Mouse (Mus musculus) midbrain, embryonic 14.5 days (tissue): ENCODE measurements around the gene 1700123L14Rik. TPM values are rescaled to one million over a fixed set of nuclear protein-coding genes. Genes with fewer than 3 reads are reported as not detected.

Experiments
- ATAC-seq: fragments of 200-750 bp; cut with Nextera tagmentation; 2 replicates; pipeline ENCODE4 v1.8.0; 2017; ENCODE audit warnings: moderate number of reproducible peaks, moderate library complexity; ENCODE audit not compliant: low FRiP score, low TSS enrichment
- DNase-seq: peaks from one replicate; pipeline ENCODE4 v3.0.0-alpha.2; 2015
- H3K27ac ChIP-seq: fragments of 300-500 bp; sonication (generic); replicated peaks from 2 replicates; pipeline ENCODE4 v1.5.1; 2014; ENCODE audit warnings: mild to moderate bottlenecking, low read depth, low read length, moderate library complexity
- H3K27me3 ChIP-seq: fragments of 300-500 bp; sonication (generic); 2 replicates; pipeline ENCODE4 v1.6.1; 2014; ENCODE audit warnings: low read length, control low read depth, mixed read lengths; ENCODE audit not compliant: control insufficient read depth, insufficient read depth
- H3K36me3 ChIP-seq: fragments of 300-500 bp; sonication (generic); 2 replicates; pipeline ENCODE4 v1.6.1; 2014; ENCODE audit warnings: low read length, control low read depth; ENCODE audit not compliant: control insufficient read depth, insufficient read depth
- H3K4me1 ChIP-seq: fragments of 300-500 bp; sonication (generic); 2 replicates; pipeline ENCODE4 v1.6.1; 2014; ENCODE audit warnings: mild to moderate bottlenecking, antibody characterized with exemption, low read length, control low read depth; ENCODE audit not compliant: control insufficient read depth, insufficient read depth
- H3K4me2 ChIP-seq: fragments of 300-500 bp; sonication (generic); 2 replicates; pipeline ENCODE4 v1.6.1; 2014; ENCODE audit warnings: mild to moderate bottlenecking, low read length, moderate library complexity
- H3K4me3 ChIP-seq: fragments of 300-500 bp; sonication (generic); replicated peaks from 2 replicates; pipeline ENCODE4 v1.5.1; 2014; ENCODE audit warnings: low read depth, low read length
- H3K9ac ChIP-seq: fragments of 300-500 bp; sonication (generic); replicated peaks from 2 replicates; pipeline ENCODE4 v1.6.1; 2014; ENCODE audit warnings: mild to moderate bottlenecking, low read length, moderate library complexity
- H3K9me3 ChIP-seq: fragments of 300-500 bp; sonication (generic); 2 replicates; pipeline ENCODE4 v1.6.1; 2016; ENCODE audit warnings: low read length, control low read depth, mixed read lengths; ENCODE audit not compliant: control insufficient read depth
- WGBS: fragments of 180-500 bp; shearing (Covaris S2); extraction: QIAGEN DNeasy Blood & Tissue Kit; methylation state at CpG from one replicate; pipeline ENCODE4 v1.1.7; 2014; 5-methylcytosine and 5-hydroxymethylcytosine counted together
- polyA plus RNA-seq: library from polyadenylated mRNA; unstranded; fragments of >200 nt; fragmentation: Nextera tagmentation; extraction: Ambion mirVana; gene quantifications from 2 replicates; pipeline ENCODE4 v1.2.1, GENCODE M21; 2014

Gene 1700123L14Rik
- polyA plus RNA-seq, 1 experiment from 2014 or later = 0.12 TPM

DNA sequence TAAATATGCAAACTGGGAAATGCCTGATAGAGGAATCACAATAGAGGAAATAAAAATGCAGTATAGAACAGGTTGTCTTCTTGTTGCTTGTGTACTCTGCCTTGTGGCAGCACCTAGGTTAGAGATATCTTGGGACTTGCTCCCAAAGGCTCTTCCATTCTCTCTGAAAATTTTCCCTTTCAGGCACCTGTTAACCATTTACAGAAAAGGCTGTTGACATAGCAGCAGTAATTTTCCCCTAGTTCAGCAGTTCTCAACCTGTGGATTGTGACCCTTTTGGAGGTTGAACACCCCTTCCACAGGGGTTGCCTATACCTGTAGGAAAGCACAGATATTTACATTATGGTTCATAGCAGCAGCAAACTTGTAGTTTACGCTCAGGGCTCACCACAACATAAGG is 22.7 kb downstream of the 1700123L14Rik start:
- ATAC-seq (no peak), DNase-seq (no peak)
- WGBS = 95% methylated on average over 1 of the region's 1 CpGs
- no peak overlapping the region for H3K27ac ChIP-seq
- H3K27me3 ChIP-seq = no peaks in the 10 kb centered on the region
- H3K36me3 ChIP-seq = no peaks in the 10 kb centered on the region
- H3K4me2 ChIP-seq = no peak overlapping the region
- H3K4me3 ChIP-seq = no peak overlapping the region
- H3K9ac ChIP-seq = no peak overlapping the region
- no peaks in the 10 kb centered on the region for H3K9me3 ChIP-seq
- H3K4me1 ChIP-seq = no peaks in the 10 kb centered on the region

DNA sequence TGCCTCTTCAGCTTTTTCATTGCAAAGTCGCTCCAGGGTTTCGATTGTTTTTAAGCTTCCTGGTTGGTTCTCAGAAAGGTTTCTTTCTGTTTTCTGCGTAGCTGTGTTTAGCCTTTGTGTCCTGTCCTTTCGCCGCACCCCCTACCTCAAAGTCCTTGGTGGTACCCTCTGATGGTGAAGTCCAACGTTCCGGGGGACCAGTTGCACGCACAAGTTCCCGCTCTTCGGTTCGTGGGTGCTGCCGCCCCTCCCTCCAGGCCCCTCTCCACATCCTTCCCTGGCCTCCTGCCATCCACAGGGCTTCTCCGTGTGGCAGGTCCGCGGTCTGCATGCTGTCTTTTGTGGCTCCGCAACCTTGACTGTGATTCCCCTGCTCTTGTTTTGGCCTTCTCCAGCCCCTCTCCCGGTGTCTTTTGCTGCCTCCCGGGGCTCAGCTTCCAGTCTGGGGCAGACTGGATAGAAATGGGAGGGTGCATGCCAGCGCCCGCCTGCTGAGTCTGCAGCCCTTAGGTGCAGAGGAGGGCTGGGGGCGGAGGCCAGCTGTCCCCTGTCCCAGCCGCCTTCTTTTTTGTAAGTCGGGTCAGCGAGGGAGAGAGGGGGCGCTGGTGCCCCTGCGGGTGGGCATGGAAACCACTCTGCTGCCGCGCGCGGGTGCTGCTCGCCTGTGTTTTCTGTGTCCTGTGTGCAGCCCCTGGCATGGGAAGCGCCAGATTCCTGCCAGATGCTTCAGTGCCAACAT is 49.3 kb downstream of the 1700123L14Rik start:
- under 1% methylated on average over 32 of the region's 32 CpGs for WGBS
- DNase-seq = peak; percentile 82
- Histone ChIP-seq H3K27me3 (no peaks in the 10 kb centered on the region), H3K36me3 (no peaks in the 10 kb centered on the region), H3K4me1 (peaks cover 18% of the 10 kb centered on the region), H3K4me2 (peak overlapping the region; percentile 92), H3K27ac (peak overlapping the region; percentile 66), H3K4me3 (peak overlapping the region; percentile 59), H3K9ac (peak overlapping the region; percentile 75), H3K9me3 (no peaks in the 10 kb centered on the region)
- peak; percentile 82 for ATAC-seq

DNA sequence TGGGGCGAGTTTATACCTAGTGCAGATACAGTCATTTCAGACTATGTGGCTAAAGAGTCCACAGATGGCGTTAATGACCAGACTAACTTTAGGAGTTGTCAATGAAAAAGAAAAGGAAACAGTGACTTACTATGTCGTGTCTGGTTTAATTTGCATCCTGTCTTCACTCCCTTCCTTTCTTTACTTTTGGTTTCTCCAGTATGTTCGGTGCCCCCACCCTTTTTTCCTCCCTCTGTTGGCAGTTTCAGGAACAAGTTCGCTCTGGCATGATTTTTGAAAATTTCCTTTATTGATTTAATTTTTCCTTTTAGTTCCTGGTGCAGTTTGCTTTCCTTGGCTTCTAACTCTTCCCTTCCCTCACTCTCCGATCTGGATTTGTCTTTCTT is 49.9 kb downstream of the 1700123L14Rik start:
- Histone ChIP-seq H3K4me2 (peak overlapping the region; percentile 92), H3K9me3 (no peaks in the 10 kb centered on the region), H3K4me3 (peak overlapping the region; percentile 59), H3K9ac (peak overlapping the region; percentile 75), H3K36me3 (no peaks in the 10 kb centered on the region), H3K4me1 (peaks cover 18% of the 10 kb centered on the region), H3K27me3 (no peaks in the 10 kb centered on the region), H3K27ac (no peak overlapping the region; the same call in 1 of the 2 replicates)
- DNase-seq = peak; percentile 42
- WGBS = 14% methylated on average over 6 of the region's 6 CpGs
- no peak for ATAC-seq

Other genes starting within 250 kb of the 1700123L14Rik start
- gene Fam19a1, start 53.1 kb downstream of the 1700123L14Rik start, polyA plus RNA-seq = 21.5 and 25.3 TPM in 2 replicates